Mouse (Mus musculus) heart, embryonic 14.5 days (tissue): ENCODE results near the gene Cdk1. TPM values are rescaled to one million over a fixed set of nuclear protein-coding genes. Genes with fewer than 3 reads are reported as not detected.

Experiments used
- ATAC-seq: fragments of 200-750 bp; cut with Nextera tagmentation; 2 replicates; pipeline ENCODE4 v1.8.0; 2017; ENCODE audit warnings: low read depth, moderate TSS enrichment; ENCODE audit not compliant: insufficient number of reproducible peaks, insufficient read depth, low FRiP score
- H3K27ac ChIP-seq, 2 experiments: fragments of 200-500 bp in 1 of 2; fragments of 300-500 bp in 1 of 2; sonication (generic) in 1 of 2; replicated peaks in 1 of 2; 2 replicates each; pipeline ENCODE4 v1.5.1; 2012 to 2014; ENCODE audit warnings: low read depth in 2 of 2, low read length in 2 of 2, control low read depth in 1 of 2, mild to moderate bottlenecking in 1 of 2, mixed read lengths in 1 of 2; ENCODE audit not compliant: control insufficient read depth in 1 of 2, insufficient read depth in 1 of 2
- H3K27me3 ChIP-seq: fragments of 300-500 bp; sonication (generic); 2 replicates; pipeline ENCODE4 v1.6.1; 2014; ENCODE audit warnings: mild to moderate bottlenecking, low read length, control low read depth; ENCODE audit not compliant: control insufficient read depth, insufficient read depth
- H3K36me3 ChIP-seq: fragments of 300-500 bp; sonication (generic); 2 replicates; pipeline ENCODE4 v1.6.1; 2014; ENCODE audit warnings: mild to moderate bottlenecking, control low read depth, low read length, mixed read lengths; ENCODE audit not compliant: control insufficient read depth, insufficient read depth
- H3K4me1 ChIP-seq, 2 experiments: fragments of 200-500 bp in 1 of 2; fragments of 300-500 bp in 1 of 2; sonication (generic) in 1 of 2; 2 replicates each; pipeline ENCODE4 v1.6.1; 2012 to 2014; ENCODE audit warnings: low read length in 2 of 2, control low read depth in 1 of 2, mixed read lengths in 1 of 2; ENCODE audit not compliant: control insufficient read depth in 2 of 2, insufficient read depth in 2 of 2
- H3K4me2 ChIP-seq: fragments of 300-500 bp; sonication (generic); 2 replicates; pipeline ENCODE4 v1.6.1; 2014; ENCODE audit warnings: mild to moderate bottlenecking, low read length
- H3K4me3 ChIP-seq, 2 experiments: fragments of 200-500 bp in 1 of 2; fragments of 300-500 bp in 1 of 2; sonication (generic) in 1 of 2; 2 replicates each; pipeline ENCODE4 v1.5.1; 2012 to 2014; ENCODE audit warnings: low read length in 2 of 2, mild to moderate bottlenecking in 2 of 2, control low read depth in 1 of 2, low read depth in 1 of 2, moderate library complexity in 1 of 2; ENCODE audit not compliant: control insufficient read depth in 1 of 2, insufficient read depth in 1 of 2
- H3K9ac ChIP-seq: fragments of 300-500 bp; sonication (generic); 2 replicates; pipeline ENCODE4 v1.6.1; 2014; ENCODE audit warnings: mild to moderate bottlenecking, low read length
- H3K9me3 ChIP-seq: fragments of 300-500 bp; sonication (generic); 2 replicates; pipeline ENCODE4 v1.6.1; 2016; ENCODE audit warnings: low read length, control low read depth; ENCODE audit not compliant: control insufficient read depth
- WGBS: fragments of 180-500 bp; shearing (Covaris S2); extraction: QIAGEN DNeasy Blood & Tissue Kit; methylation state at CpG from one replicate; pipeline ENCODE4 v1.1.7; 2014; 5-methylcytosine and 5-hydroxymethylcytosine counted together
- polyA plus RNA-seq: library from polyadenylated mRNA; unstranded; fragments of >200 nt; fragmentation: Nextera tagmentation; extraction: Ambion mirVana; gene quantifications from 2 replicates; pipeline ENCODE4 v1.2.1, GENCODE M21; 2014

Cdk1 gene
- polyA plus RNA-seq, 1 experiment from 2014 or later: 355 TPM

DNA sequence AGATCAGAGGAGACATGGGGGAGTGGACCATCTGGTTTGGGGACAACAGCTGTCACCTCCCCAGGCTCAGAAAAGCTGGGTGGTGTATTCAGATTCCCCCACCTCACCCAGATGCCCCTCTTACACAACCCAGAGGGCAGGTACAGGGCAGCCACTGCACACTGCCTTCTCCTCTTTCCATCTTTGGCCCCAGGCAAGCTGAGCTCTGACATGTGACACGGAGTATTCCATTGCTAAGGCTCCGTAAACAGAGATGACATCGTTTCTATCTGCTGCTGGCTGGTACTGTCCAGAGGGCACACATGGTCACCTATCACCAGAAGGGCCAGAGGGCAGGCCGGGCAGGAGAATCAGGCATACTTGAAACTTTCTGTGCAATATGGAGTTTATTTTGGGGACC, 64.7 kb downstream of the Cdk1 start:
- H3K27ac ChIP-seq: no peak overlapping the region
- no peak; the same call in 1 of the 2 replicates for ATAC-seq
- peaks cover 2 to 16% of the 10 kb centered on the region in 2 experiments; a peak in 2 of 4 replicates for H3K4me1 ChIP-seq
- H3K4me2 ChIP-seq: no peak overlapping the region
- H3K4me3 ChIP-seq: no peak overlapping the region
- no peaks in the 10 kb centered on the region for H3K27me3 ChIP-seq
- no peaks in the 10 kb centered on the region for H3K9me3 ChIP-seq
- H3K36me3 ChIP-seq: peaks cover 67% of the 10 kb centered on the region
- WGBS: 64% methylated on average over 4 of the region's 4 CpGs
- H3K9ac ChIP-seq: no peak overlapping the region

DNA sequence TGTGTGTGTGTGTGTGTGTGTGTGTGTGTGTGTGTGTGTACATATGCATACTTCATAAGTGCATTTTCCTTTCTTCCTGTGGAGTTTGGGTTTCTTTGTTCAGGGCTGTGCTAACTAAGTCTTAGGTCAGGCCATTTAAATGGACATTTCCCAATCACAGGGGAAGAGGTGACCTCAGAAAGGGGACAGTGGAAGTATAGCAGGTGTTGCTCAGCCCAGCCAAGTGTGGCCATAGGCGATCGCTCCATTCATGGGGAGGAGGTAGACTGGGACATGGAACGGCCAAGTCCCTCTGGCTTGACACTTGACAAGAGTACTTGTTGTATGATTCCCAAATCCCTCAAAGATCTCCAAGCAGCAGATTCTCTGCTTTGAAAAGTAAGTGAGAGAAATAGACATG, 65.8 kb downstream of the Cdk1 start:
- peaks cover 78% of the 10 kb centered on the region for H3K36me3 ChIP-seq
- peaks cover 2 to 16% of the 10 kb centered on the region in 2 experiments; a peak in 2 of 4 replicates for H3K4me1 ChIP-seq
- H3K27ac ChIP-seq: no peak overlapping the region
- H3K4me2 ChIP-seq: no peak overlapping the region
- no peak for ATAC-seq
- no peak overlapping the region for H3K4me3 ChIP-seq
- no peak overlapping the region for H3K9ac ChIP-seq
- 90% methylated on average over 3 of the region's 3 CpGs for WGBS
- no peaks in the 10 kb centered on the region for H3K27me3 ChIP-seq
- no peaks in the 10 kb centered on the region for H3K9me3 ChIP-seq

Other genes starting within 250 kb of the Cdk1 start
- 34.6 and 38.6 TPM in 2 replicates for gene Rhobtb1, start 201.5 kb downstream of the Cdk1 start, polyA plus RNA-seq
- 2.4 and 2.6 TPM in 2 replicates for gene A930033H14Rik, start 139.8 kb downstream of the Cdk1 start, polyA plus RNA-seq
- gene Ank3, start 45.8 kb upstream of the Cdk1 start, polyA plus RNA-seq: 43.2 and 43.5 TPM in 2 replicates